Mouse (Mus musculus): ENCODE data around the gene Tmem151a.

Tmem151a gene

DNA sequence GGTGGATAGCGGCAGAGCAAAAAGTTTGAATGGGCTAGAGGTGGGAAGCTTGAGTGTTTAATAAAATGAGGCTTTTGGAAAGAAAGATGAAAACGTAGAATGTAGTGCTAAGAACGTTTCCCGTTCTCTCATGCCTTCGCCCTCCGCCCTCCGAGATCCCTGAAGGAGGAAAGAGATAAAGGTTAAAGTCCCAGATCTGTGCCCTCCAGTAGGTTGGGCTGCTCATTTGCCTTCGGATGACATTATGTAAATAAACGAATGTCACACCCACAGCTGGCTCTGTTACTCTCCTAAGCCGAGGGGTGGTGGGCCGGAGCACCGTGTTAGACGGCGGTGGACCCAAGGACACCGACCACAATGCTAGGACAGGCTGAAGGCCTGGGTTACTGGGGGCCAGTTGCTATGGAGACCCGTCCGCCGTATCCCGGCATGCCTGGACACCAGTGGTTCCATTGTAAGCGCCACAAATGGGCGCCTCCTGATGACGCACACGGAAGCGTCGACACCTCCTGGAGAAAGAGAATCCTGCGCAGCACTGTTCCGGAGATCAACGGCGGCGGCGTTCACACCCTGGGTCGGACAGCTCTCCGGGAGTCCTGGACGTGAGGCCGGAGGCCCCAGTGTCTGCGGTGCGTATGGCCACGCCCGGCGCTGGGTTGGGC is 44.3 kb downstream of the Tmem151a start, which contains the start of gene Brms1:
Gene Brms1 (plus strand): TSS at position 493 of the 662 bp plus-strand sequence.
- peak; percentile 94 for DNase-seq

DNA sequence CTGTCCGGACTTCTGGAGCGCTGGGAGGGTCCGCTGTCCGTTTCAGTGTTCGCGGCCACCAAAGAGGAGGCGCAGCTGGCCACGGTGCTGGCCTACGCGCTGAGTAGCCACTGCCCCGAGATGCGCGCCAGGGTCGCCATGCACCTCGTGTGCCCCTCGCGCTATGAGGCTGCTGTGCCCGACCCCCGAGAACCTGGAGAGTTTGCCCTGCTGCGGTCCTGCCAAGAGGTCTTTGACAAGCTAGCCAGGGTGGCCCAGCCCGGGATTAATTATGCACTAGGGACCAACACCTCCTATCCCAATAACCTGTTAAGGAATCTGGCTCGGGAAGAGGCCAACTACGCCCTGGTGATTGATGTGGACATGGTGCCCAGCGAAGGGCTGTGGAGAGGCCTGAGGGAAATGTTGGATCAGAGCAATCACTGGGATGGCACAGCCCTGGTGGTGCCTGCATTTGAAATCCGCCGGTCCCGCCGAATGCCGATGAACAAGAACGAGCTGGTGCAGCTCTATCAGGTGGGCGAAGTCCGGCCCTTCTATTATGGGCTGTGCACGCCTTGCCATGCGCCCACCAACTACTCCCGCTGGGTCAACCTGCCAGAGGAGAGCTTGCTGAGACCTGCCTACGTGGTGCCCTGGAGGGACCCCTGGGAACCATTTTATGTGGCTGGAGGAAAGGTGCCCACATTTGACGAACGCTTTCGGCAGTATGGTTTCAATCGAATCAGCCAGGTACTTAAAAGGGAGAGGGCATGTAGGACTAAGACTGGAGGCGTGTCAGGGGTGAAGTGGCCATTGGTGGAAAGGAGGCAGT is 45.8 kb downstream of the Tmem151a start:
- peak; percentile 39 for DNase-seq

DNA sequence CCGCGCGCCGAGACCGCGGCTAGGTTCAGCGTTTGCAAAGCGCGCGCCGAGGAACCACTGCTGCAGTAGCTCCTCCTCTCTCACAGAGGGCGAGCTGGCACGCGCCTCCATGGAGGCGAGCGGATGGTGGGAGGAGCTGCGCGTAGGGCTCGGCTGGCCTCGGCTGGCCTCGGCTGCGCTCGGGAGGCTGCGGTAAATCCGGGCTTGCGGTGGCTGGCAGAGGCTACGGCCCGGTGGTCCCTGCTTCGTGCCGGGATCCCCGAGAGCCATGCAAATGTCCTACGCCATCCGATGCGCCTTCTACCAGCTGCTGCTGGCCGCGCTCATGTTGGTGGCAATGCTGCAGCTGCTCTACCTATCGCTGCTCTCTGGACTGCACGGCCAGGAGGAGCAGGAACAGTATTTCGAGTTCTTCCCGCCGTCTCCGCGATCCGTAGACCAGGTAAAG is 46.6 kb downstream of the Tmem151a start, which contains the start of the genes B4gat1 and AC124502.3:
Gene B4gat1 (plus strand): TSS at position 118 of the 448 bp plus-strand sequence.
Gene AC124502.3 (plus strand): TSS at position 183 of the 448 bp plus-strand sequence.
- peak; percentile 89 for DNase-seq

DNA sequence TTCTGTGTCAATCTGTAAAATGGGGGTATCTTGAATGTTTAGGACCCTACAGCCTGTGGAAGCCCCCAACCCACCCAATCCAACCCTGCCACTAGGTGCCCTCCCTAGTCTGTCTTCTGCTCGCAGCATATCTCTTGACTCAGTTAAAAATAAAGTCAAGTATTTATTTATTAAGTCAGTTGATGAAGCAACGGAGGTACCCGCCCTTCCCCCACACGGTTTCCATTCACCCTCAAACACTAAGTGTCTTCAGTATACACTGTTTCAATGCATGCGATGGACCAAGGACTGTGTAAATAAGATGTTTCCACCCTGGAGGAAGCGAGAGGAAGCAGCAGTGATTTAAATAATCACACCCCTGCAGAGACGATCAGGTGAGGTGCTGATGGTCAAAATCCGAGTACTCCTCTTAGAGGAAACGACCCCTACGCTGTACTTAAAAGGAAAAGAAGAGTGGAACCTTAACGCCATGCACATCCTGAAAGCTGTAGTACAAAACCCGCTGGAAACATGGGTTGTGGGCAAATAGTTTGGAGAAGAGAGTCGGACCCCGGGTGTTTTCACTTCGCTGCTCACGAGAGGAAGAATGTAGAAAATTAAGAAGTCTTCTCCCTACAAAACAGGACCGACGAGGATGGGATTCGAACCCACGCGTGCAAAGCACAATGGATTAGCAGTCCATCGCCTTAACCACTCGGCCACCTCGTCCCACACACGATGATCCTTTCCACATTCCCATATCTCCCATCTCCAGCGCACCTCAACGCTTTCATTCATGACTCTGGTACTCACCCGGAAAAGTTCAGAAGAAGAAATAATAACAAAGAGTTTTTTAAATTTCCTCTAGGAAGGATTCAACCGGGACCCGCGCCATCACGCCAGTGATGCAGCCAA is 47.4 kb downstream of the Tmem151a start:
- DNase-seq: peak; percentile 83

DNA sequence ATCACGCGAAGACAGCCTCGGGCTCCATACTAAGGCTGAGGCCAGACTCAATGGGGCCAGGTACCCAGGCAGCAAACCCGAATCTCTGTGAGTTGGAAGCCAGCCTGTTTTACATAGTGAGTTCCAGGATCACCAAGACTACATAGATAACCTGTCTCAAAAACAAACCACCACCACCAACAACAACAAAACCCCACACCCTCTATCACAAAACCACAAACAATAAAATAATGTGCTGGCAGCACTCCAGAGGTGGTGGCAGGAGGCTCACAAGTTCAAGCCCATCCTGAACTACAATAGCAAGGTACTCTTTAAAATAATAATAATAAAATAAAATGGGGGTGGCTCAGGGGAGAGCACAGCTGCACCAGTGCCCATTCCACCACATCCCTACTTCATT is 48.8 kb downstream of the Tmem151a start:
- no peak for DNase-seq

DNA sequence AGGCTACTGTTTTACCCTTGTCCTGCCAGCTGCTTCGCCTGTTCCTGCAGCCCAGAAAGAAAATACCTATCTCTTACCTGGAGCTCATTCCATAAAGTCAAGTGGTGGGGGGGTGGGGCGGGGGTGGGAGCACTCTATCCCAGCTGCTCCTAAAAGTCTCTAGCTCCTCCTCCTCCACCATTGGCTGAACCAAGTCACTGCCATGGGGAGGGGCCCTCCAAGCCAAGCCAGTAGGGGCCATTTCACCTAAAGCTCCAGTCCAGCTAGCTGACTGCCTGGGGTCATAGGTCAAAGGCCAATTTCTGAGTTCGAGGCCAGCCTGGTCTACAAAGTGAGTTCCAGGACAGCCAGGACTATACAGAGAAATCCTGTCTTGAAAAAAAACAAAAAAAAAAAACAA is 52.6 kb downstream of the Tmem151a start:
- DNase-seq: no peak

DNA sequence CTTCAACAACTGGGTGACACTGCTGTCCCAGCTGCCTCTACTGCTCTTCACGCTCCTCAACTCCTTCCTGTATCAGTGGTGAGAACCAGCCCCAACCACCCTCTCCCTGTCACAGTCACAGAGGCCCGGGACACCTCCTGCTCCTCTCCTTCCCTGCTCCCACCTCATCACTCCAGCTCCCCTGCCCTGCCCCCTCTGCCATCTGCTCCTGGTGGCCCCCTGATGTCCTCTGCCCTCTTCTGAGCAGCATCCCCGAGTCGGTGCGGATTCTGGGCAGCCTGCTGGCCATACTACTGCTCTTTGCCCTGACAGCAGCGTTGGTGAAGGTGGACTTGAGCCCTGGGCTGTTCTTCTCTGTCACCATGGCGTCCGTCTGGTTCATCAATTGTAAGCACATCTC is 59.2 kb downstream of the Tmem151a start:
- DNase-seq: no peak

DNA sequence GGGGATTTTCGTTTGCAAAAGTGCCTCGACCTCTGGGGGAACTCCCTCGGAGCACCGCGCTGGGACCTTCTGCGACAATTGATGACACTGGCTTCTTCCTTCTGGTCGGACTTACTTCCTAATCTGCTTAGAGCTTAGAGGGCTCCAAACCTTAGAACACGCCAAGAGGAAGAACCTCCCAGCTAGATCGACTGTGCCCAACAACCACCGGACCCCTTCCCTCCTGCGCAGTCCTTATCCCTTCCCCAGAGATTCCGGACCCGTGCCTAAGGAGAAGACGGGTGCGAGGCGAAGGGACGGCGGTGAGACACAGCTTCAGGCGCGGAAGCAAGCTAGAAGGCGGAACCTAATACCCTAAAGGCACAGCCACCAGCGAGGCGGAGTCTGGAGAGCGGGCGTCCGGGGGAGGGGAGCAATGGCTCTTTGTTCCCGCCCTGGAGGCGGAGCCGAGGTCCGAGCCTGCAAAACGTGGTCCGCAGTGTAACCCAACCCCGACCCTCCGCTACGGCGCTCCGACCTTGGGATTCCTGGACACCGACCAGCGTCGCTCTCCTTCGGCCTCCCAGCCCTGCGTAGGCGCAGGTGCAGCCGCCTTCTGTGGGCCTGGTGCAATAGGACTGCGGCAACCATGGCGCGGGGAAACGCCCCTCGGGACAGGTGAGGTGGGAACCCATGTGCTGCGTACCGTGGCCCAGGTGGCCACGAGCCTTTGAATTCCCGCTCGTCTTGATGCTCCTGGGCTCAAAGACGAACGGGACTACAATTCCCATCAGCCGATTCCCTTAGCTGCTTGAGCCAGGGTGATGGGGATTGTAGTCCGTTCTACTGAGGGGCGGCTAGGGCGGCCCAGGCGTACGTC is 61.5 kb downstream of the Tmem151a start, which contains the start of gene Slc29a2:
Gene Slc29a2 (plus strand): TSS at position 240 of the 859 bp plus-strand sequence.
- DNase-seq: peak; percentile 95

DNA sequence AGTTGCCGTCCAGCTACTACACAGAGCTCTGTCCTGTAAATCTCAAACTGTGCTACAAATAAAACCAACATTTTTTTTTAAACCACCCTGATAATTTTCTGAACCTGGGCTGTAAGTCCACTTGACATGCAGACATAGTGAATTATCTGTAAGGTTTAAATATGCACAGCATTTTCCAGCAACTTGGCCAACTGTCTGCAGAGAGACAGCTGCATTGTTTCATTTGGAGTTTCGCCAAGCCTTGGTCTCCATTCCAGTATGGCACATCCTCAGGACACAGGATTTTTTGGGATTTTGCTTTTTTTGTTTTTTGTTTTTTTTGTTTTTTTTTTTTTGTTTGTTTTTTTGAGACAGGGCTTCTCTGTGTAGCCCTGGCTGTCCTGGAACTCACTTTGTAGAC is 63.9 kb downstream of the Tmem151a start:
- no peak for DNase-seq
